Mouse (Mus musculus) limb, embryonic 15.5 days (tissue): ENCODE data around the gene Tgfb2. TPM values are rescaled to one million over a fixed set of nuclear protein-coding genes. Genes with fewer than 3 reads are reported as not detected.

ENCODE experiments used
- ATAC-seq: fragments of 200-750 bp; cut with Nextera tagmentation; 2 replicates; pipeline ENCODE4 v1.8.0; 2017; ENCODE audit warnings: low read depth, moderate TSS enrichment; ENCODE audit not compliant: insufficient number of reproducible peaks, low FRiP score, low TSS enrichment
- H3K27ac ChIP-seq: fragments of 300-500 bp; sonication (generic); 2 replicates; pipeline ENCODE4 v1.5.1; 2015; ENCODE audit warnings: moderate library complexity, mild to moderate bottlenecking, inconsistent platforms
- H3K27me3 ChIP-seq: fragments of 300-500 bp; sonication (generic); 2 replicates; pipeline ENCODE4 v1.6.1; 2015; ENCODE audit warnings: inconsistent platforms
- H3K36me3 ChIP-seq: fragments of 300-500 bp; sonication (generic); 2 replicates; pipeline ENCODE4 v1.6.1; 2015; ENCODE audit warnings: inconsistent platforms
- H3K4me1 ChIP-seq: fragments of 300-500 bp; sonication (generic); 2 replicates; pipeline ENCODE4 v1.6.1; 2015; ENCODE audit warnings: inconsistent platforms
- H3K4me2 ChIP-seq: fragments of 300-500 bp; sonication (generic); 2 replicates; pipeline ENCODE4 v1.6.1; 2015; ENCODE audit warnings: mild to moderate bottlenecking, inconsistent platforms
- H3K4me3 ChIP-seq: fragments of 300-500 bp; sonication (generic); 2 replicates; pipeline ENCODE4 v1.5.1; 2015; ENCODE audit warnings: mild to moderate bottlenecking, inconsistent platforms
- H3K9ac ChIP-seq: fragments of 300-500 bp; sonication (generic); 2 replicates; pipeline ENCODE4 v1.6.1; 2015; ENCODE audit warnings: inconsistent platforms
- H3K9me3 ChIP-seq: fragments of 300-500 bp; sonication (generic); 2 replicates; pipeline ENCODE4 v1.6.1; 2016; ENCODE audit warnings: inconsistent platforms
- WGBS: fragments of 180-500 bp; shearing (Covaris S2); methylation state at CpG from one replicate; pipeline ENCODE4 v1.1.7; 2015; 5-methylcytosine and 5-hydroxymethylcytosine counted together
- polyA plus RNA-seq: library from polyadenylated mRNA; unstranded; fragments of >200 nt; fragmentation: Nextera tagmentation; extraction: Ambion mirVana; gene quantifications from 2 replicates; pipeline ENCODE4 v1.2.1, GENCODE M21; 2015

Gene Tgfb2
- polyA plus RNA-seq = 73.8 and 75.6 TPM in 2 replicates

- Histone ChIP-seq H3K27ac (peak within 1 kb of the TSS; percentile 97), H3K4me3 (peak within 1 kb of the TSS; percentile 71), H3K27me3 (no peaks in the 10 kb centered on the region), H3K36me3 (no peaks in the 10 kb centered on the region), H3K9me3 (no peaks in the 10 kb centered on the region), H3K9ac (peak within 1 kb of the TSS; percentile 85), H3K4me1 (peaks cover 22% of the 10 kb centered on the region), H3K4me2 (peak within 1 kb of the TSS; percentile 88)
- 4% methylated on average over 12 of the region's 12 CpGs for WGBS
- ATAC-seq = 0 out of 2 replicates have a peak, but pooled peaks have one; percentile 1
Measured at GRCm38 (mm10) chr1:186705915-186706248, at the start of gene Tgfb2. TSS of gene Tgfb2 (minus strand) at chr1:186705989.

- Histone ChIP-seq H3K27me3 (no peaks in the 10 kb centered on the region), H3K4me1 (peaks cover 16% of the 10 kb centered on the region), H3K9me3 (no peaks in the 10 kb centered on the region), H3K9ac (peak overlapping the region; percentile 76), H3K36me3 (no peaks in the 10 kb centered on the region), H3K4me2 (peak overlapping the region; percentile 77), H3K4me3 (peak overlapping the region; percentile 70), H3K27ac (peak overlapping the region; percentile 88)
- 0 out of 2 replicates have a peak, but pooled peaks have one; percentile 4 for ATAC-seq
- WGBS = 34% methylated on average over 10 of the region's 10 CpGs
Measured at GRCm38 (mm10) chr1:186749675-186750283, 44.0 kb upstream of the Tgfb2 start.

- Histone ChIP-seq H3K4me2 (peak within 1 kb of the TSS; percentile 77), H3K4me1 (peaks cover 16% of the 10 kb centered on the region), H3K36me3 (no peaks in the 10 kb centered on the region), H3K4me3 (peak within 1 kb of the TSS; percentile 70), H3K9ac (peak within 1 kb of the TSS; percentile 76), H3K9me3 (no peaks in the 10 kb centered on the region), H3K27ac (peak within 1 kb of the TSS; percentile 88), H3K27me3 (no peaks in the 10 kb centered on the region)
- WGBS = under 1% methylated on average over 46 of the region's 46 CpGs
- ATAC-seq = peak; percentile 87
Measured at GRCm38 (mm10) chr1:186748724-186749653, 43.2 kb upstream of the Tgfb2 start, which contains the start of gene Rrp15. TSS of gene Rrp15 (minus strand) at chr1:186749358.

GRCm38 (mm10) chr1:186739828-186740227, 34.0 kb upstream of the Tgfb2 start:
- no peaks in the 10 kb centered on the region for H3K9me3 ChIP-seq
- no peak overlapping the region for H3K9ac ChIP-seq
- no peak overlapping the region for H3K4me3 ChIP-seq
- no peak; the same call in 1 of the 2 replicates for ATAC-seq
- H3K27ac ChIP-seq = no peak overlapping the region
- H3K36me3 ChIP-seq = peaks cover 41% of the 10 kb centered on the region
- WGBS = 74% methylated on average over 7 of the region's 7 CpGs
- no peaks in the 10 kb centered on the region for H3K27me3 ChIP-seq
- H3K4me1 ChIP-seq = peaks cover 8% of the 10 kb centered on the region
- H3K4me2 ChIP-seq = no peak overlapping the region

GRCm38 (mm10) chr1:186735537-186735936, 29.7 kb upstream of the Tgfb2 start:
- no peak for ATAC-seq
- no peak overlapping the region for H3K27ac ChIP-seq
- H3K27me3 ChIP-seq = no peaks in the 10 kb centered on the region
- no peaks in the 10 kb centered on the region for H3K4me1 ChIP-seq
- no peaks in the 10 kb centered on the region for H3K9me3 ChIP-seq
- WGBS = 92% methylated on average over 5 of the region's 5 CpGs
- H3K4me3 ChIP-seq = no peak overlapping the region
- no peak overlapping the region for H3K9ac ChIP-seq
- no peak overlapping the region for H3K4me2 ChIP-seq
- H3K36me3 ChIP-seq = peaks cover 52% of the 10 kb centered on the region

- no peaks in the 10 kb centered on the region for H3K27me3 ChIP-seq
- WGBS = 93% methylated on average over 8 of the region's 8 CpGs
Measured at GRCm38 (mm10) chr1:186733052-186733451, 27.3 kb upstream of the Tgfb2 start.

GRCm38 (mm10) chr1:186728778-186729177, 23.0 kb upstream of the Tgfb2 start:
- ATAC-seq = no peak
- no peaks in the 10 kb centered on the region for H3K4me1 ChIP-seq

More at GRCm38 (mm10) chr1:186733052-186733451, 27.3 kb upstream of the Tgfb2 start:
- peaks cover 39% of the 10 kb centered on the region for H3K36me3 ChIP-seq
- no peaks in the 10 kb centered on the region for H3K9me3 ChIP-seq
- H3K4me2 ChIP-seq = no peak overlapping the region
- no peak for ATAC-seq
- no peak overlapping the region for H3K9ac ChIP-seq
- no peaks in the 10 kb centered on the region for H3K4me1 ChIP-seq
- no peak overlapping the region for H3K27ac ChIP-seq
- H3K4me3 ChIP-seq = no peak overlapping the region

GRCm38 (mm10) chr1:186726117-186726516, 20.3 kb upstream of the Tgfb2 start:
- Histone ChIP-seq H3K4me3 (no peak overlapping the region), H3K36me3 (peaks cover 5% of the 10 kb centered on the region; the same call in 1 of the 2 replicates), H3K9me3 (no peaks in the 10 kb centered on the region), H3K9ac (no peak overlapping the region), H3K27me3 (no peaks in the 10 kb centered on the region), H3K27ac (no peak overlapping the region), H3K4me1 (0 out of 2 replicates have a peak, but pooled peaks cover 2% of the 10 kb centered on the region), H3K4me2 (no peak overlapping the region)
- ATAC-seq = no peak
- WGBS = 44% methylated on average over 7 of the region's 7 CpGs

More at GRCm38 (mm10) chr1:186728778-186729177, 23.0 kb upstream of the Tgfb2 start:
- Histone ChIP-seq H3K9me3 (no peaks in the 10 kb centered on the region), H3K4me3 (no peak overlapping the region), H3K9ac (no peak overlapping the region), H3K4me2 (no peak overlapping the region), H3K27ac (no peak overlapping the region), H3K36me3 (0 out of 2 replicates have a peak, but pooled peaks cover 3% of the 10 kb centered on the region), H3K27me3 (no peaks in the 10 kb centered on the region)
- 49% methylated on average over 4 of the region's 4 CpGs for WGBS

GRCm38 (mm10) chr1:186722299-186722698, 16.5 kb upstream of the Tgfb2 start:
- 77% methylated on average over 9 of the region's 9 CpGs for WGBS
- ATAC-seq = no peak
- peaks cover 21% of the 10 kb centered on the region for H3K36me3 ChIP-seq

GRCm38 (mm10) chr1:186721846-186722245, 16.1 kb upstream of the Tgfb2 start:
- Histone ChIP-seq H3K9ac (no peak overlapping the region), H3K27me3 (no peaks in the 10 kb centered on the region), H3K4me2 (no peak overlapping the region), H3K4me3 (no peak overlapping the region), H3K4me1 (0 out of 2 replicates have a peak, but pooled peaks cover 2% of the 10 kb centered on the region), H3K9me3 (no peaks in the 10 kb centered on the region), H3K36me3 (peaks cover 25% of the 10 kb centered on the region), H3K27ac (no peak overlapping the region)
- ATAC-seq = peak; percentile 62
- WGBS = 20% methylated on average over 12 of the region's 12 CpGs

More at GRCm38 (mm10) chr1:186722299-186722698, 16.5 kb upstream of the Tgfb2 start:
- no peaks in the 10 kb centered on the region for H3K27me3 ChIP-seq
- H3K4me1 ChIP-seq = 0 out of 2 replicates have a peak, but pooled peaks cover 2% of the 10 kb centered on the region
- no peak overlapping the region for H3K9ac ChIP-seq
- H3K27ac ChIP-seq = no peak overlapping the region
- H3K4me3 ChIP-seq = no peak overlapping the region
- no peak overlapping the region for H3K4me2 ChIP-seq
- no peaks in the 10 kb centered on the region for H3K9me3 ChIP-seq

GRCm38 (mm10) chr1:186721166-186721565, 15.4 kb upstream of the Tgfb2 start:
- no peaks in the 10 kb centered on the region for H3K9me3 ChIP-seq
- H3K36me3 ChIP-seq = peaks cover 30% of the 10 kb centered on the region
- H3K27ac ChIP-seq = no peak overlapping the region
- no peak for ATAC-seq
- no peak overlapping the region for H3K4me3 ChIP-seq
- no peak overlapping the region for H3K9ac ChIP-seq
- WGBS = 93% methylated on average over 11 of the region's 11 CpGs
- no peak overlapping the region for H3K4me2 ChIP-seq
- H3K4me1 ChIP-seq = 0 out of 2 replicates have a peak, but pooled peaks cover 2% of the 10 kb centered on the region
- H3K27me3 ChIP-seq = no peaks in the 10 kb centered on the region
